In the genomic region with DNA sequence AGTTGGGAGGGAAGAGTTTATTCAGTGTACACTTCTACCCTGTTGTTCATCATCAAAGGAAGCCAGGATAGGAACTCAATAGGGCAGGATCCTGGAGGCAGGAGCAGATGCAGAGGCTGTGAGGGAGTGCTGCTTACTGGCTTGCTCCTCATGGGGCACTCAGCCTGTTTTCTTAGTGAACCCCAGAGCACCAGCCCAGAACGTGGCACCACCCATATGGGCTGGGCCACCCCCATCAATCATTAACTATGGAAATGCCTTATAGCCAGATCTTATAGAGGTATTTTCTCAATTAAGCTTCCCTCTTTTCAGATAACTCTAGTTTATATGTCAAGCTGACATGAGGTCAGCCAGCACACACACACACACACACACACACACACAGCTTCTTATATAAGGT, we compare ENCODE assay signal across 18 mouse cellular contexts.
"Had no signal": no experiment of that assay in that cellular context is flagged by ENCODE, and none has a peak within 500 bp of the region (broad histone marks: within the 10 kb centered on the region; RNA-seq: fewer than 3 reads in every experiment).

No protein-coding gene starts in this region.

- H3K9me3 ChIP-seq: lung, embryonic 15.5 days; midbrain, embryonic 13.5 days; neural tube, embryonic 13.5 days had no signal

- H3K36me3 ChIP-seq: lung, embryonic 15.5 days; midbrain, embryonic 13.5 days; neural tube, embryonic 13.5 days had no signal

- H3K4me3 ChIP-seq: lung, embryonic 15.5 days; midbrain, embryonic 13.5 days; myocyte; neural tube, embryonic 13.5 days had no signal

- H3K27ac ChIP-seq: hindbrain, embryonic 14.5 days; hindbrain, postnatal 0 days; kidney, postnatal 0 days; liver, embryonic 14.5 days; lung, embryonic 15.5 days; midbrain, embryonic 13.5 days; neural tube, embryonic 13.5 days had no signal

- H3K4me2 ChIP-seq: hindbrain, embryonic 14.5 days; lung, embryonic 15.5 days; midbrain, embryonic 13.5 days; neural tube, embryonic 13.5 days had no signal

- H3K4me1 ChIP-seq: lung, embryonic 15.5 days had no signal

- H3K9ac ChIP-seq: hindbrain, embryonic 14.5 days; liver, embryonic 14.5 days; lung, embryonic 15.5 days; midbrain, embryonic 13.5 days; neural tube, embryonic 13.5 days had no signal

- DNase-seq: kidney, adult 18-20 months; kidney, postnatal 25 days; lung, postnatal 14 days; lung, postnatal 4 days; right cerebral cortex, adult 18-20 months; right cerebral cortex, postnatal 14 days; right cerebral cortex, postnatal 4 days; thymus, postnatal 25 days had no signal

- ATAC-seq: hindbrain, postnatal 0 days; inflammation-experienced regulatory T-cells, adult 6 months; midbrain, embryonic 13.5 days; midbrain, embryonic 16.5 days had no signal

- H3K27me3 ChIP-seq: lung, embryonic 15.5 days; midbrain, embryonic 13.5 days had no signal
